Mouse (Mus musculus): ENCODE data around the gene Gm45837.

Gm45837 gene

DNA sequence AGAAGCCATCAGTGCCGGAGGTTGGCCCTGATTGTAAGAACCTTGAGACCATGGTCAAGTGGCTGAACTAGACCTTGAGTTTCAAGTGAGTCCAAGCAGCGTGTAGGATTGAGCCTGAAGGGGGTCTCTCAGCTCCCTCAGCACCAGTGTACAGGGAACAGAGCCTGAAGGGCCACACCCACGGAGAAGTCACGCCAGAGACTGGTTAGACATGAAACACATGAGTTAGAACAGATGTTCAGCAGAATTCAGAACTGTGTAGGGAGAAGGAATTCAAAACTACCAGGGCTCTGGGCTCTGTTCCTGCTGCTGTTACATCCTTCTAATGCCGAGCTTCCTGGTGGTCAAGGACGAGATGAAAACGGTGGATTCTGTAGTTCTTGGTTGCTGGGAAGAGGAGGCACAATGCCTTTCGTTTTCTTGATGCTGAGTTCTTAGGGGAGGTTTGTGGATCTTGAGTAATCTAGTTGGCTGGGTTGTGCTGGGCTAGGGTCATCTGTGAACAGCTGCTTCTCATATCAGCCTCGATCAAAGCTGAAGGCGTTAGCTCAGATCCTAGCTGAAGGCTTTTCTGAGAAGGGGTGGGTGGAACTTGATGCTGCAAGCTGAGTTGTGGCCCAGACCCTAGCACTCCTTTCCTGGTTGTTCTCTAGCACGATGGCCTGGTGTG lies at the start of gene Gm45837:
Gm45837 (plus strand) TSS at position 620 of the 670 bp plus-strand sequence.
- DNase-seq = no peak

DNA sequence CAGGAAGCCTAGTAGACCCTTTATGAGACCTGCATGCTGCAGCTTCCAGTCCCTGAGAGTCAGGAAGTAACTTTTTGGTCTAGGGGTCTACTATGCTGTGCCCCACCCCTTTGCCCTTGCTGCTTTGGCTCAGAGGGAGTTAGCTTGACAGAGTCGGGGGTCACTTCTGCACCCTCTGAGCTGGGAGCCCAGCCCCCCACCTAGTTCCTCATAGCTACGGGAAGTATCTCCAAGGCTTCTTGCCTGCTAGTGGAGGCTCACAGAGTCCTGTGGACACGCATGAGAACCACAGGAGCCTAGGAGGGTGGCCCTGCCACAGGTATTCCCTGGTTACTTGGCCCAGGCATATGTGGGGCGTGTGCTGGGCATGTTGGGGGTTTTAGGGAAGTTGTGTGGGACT lies 49.7 kb upstream of the Gm45837 start:
- DNase-seq = no peak

DNA sequence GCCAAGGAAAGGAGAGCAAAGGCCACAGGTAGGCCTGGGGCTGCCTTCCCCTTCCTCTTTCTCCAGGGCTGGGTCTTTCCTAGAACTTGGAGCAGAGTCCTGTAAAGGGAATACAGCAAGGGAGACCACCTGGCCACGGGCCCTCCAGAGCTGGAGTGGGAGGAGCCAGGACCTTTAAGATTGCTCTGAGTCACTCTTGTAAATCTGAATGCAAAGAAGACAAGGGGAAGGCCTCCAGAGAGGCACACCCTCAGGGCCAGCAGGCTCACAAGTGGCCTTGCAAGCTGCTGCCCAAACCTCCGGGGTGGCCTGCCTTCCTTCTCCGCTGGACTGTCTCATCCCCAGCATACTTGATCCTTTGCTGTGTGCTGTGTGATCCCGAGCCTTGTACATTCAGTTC lies 48.9 kb upstream of the Gm45837 start:
- DNase-seq = no peak

DNA sequence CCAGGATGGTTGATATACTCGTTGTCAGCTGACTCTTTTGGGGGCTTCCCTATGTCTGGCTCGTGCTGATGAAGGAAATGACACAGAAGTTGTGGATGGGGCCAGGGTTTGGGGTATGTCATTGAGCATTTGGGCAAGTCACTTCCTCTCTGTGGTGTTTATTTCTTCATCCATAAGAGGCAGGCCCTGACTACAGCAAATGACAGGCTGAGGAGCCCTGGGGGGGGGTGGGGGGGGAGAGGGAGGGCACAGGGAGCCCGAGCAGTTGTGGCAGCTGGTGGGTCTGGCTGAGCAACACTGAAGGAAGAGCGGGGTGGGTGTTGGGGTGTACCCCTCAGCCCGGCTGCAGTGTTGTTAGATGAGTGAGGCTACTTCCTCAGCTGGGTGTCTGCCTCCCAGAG lies 47.9 kb upstream of the Gm45837 start:
- peak; percentile 60 for DNase-seq

DNA sequence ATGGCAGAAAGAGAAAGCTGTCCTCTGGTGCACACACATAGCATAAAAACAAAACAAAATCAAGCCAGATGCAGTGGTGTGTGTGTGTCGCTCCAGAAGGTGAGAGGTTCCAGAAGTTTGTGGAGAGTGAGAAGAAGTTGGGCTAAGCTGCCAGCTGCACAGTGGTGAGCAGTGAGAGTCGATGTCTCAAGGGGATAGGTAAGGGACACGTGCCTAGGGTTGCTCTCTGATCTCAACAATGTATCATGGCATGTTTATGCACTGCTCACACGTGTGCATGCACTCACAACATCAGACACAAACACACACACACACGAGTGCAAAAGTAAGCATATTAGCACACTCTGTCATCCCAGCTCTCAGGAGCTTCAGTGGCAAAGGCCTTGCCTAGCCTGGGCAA lies 46.8 kb upstream of the Gm45837 start:
- DNase-seq = no peak

DNA sequence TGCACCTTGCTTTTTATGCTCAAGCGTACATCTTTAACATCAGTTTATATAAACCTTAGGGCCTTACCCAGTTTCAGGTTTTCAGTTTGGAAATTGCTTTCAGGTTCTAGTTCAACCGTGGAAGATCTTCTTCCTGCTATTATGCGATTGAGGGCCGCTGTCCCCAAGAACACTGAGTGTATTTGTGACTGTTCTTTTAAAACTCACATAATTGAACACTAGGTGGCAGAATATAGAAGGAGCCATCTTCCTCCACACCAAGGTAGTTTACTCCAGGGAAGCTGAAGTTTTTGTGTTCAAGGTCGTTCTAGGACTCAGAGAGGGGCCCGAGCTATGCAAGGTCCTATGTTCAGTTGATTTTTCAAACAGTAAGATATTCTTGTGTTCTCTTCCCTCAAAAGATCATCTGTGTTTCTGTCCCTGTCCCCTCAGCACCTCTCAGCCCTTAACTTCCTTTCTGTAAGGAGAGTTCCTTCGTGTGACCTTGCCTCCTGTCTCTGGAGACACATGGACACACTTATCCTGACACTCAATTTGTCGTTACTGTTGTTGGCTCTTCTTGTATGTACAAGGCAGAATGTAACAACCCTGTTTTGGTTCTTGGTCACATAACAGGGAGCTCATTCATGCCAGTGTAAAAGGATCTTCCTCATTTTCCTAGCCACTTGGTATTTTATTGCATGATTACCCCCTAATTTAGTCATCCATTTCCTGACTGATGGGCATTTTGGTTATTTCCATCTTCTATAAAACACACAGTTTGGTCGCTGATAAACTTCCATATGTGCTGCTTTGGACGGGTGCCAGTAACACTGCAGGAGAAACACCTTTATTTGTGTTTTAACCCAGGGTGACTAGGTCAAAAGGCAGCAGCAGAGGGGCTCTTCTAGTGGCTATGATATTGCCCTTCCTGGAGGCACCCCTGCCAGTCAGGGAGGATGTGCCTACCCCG lies 42.5 kb upstream of the Gm45837 start:
- no peak for DNase-seq

DNA sequence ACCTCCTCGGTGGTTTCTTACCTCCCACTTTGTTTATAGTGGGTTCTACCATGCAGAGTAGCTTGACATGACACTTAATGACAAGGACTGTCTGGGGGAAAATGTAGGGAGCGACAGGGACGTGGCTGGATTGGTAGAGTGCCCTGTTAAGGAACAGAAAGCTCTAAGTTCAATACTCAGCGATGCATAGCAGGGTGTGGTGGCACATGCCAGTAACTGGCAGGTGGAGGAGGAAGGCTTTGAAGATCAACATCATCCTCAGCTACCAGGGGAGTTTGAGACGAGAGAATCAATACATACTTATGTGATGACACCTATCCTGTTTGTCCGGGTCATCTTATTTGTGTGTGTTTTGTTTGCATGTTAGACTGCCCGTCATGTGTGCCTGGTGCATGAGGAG lies 41.0 kb upstream of the Gm45837 start:
- no peak for DNase-seq

DNA sequence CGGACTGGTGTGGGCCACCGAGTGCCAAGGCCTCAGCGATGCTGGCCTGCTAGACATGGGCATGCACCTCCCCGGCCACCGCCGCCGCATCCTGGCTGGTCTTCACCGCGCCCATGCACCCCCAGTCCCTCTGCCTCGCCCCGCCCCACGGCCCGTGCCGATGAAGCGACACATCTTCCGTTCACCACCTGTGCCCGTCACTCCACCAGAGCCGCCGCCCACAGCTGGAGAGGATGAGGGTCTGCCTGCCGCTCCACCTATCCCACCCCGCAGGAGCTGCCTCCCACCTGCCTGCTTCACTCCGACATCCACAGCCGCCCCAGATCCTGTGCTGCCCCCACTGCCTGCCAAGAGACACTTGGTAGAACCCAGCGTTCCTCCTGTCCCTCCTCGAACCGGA lies 37.6 kb upstream of the Gm45837 start:
- no peak for DNase-seq

DNA sequence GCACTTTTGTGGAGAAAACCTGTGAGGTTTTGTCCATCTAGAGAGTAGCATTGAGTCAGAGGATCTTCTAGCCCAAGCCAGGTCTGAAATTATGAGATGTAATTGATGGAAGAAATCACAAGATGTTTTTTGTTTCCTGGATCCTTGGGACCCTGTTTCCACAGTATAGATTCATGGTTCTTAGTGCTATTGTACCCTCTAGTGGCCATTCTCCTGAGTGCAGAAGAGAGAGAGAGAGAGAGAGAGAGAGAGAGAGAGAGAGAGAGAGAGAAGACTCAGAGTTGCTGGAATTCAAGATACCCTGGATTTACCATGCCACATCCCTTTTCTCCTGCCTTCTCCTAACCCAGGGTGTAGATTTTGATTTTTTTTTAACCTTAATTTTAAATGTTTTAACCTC lies 36.5 kb upstream of the Gm45837 start:
- no peak for DNase-seq

DNA sequence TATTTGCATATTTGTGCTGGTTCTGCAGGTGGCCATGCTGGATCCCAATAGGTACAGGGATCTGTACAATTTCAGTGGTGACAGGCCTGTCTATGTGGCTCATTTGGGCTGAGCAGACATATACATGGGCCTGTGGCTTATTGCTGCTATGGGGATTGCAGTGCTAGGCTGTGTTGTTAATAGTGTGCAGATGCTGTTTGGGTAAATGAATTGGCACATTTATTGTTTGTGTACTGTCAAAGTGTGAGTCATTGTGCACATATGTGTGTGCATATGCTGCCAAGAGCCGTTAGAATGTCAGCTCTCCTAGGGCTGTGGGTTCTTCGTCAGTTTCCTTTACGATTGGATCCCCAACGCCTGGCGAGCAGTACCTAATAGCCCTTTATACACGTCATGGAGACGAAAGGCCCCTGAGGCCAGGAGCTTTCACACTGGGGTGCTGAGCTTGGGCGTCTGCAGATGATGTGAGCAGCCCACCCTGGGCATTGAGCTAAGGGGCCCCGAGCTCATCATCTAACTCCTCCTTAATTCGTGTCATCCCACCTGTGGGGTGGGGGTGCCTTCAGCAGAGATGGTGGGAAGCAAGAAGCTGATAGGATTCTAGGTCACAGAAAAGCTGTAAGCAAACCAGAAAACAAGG lies 33.9 kb upstream of the Gm45837 start:
- no peak for DNase-seq

DNA sequence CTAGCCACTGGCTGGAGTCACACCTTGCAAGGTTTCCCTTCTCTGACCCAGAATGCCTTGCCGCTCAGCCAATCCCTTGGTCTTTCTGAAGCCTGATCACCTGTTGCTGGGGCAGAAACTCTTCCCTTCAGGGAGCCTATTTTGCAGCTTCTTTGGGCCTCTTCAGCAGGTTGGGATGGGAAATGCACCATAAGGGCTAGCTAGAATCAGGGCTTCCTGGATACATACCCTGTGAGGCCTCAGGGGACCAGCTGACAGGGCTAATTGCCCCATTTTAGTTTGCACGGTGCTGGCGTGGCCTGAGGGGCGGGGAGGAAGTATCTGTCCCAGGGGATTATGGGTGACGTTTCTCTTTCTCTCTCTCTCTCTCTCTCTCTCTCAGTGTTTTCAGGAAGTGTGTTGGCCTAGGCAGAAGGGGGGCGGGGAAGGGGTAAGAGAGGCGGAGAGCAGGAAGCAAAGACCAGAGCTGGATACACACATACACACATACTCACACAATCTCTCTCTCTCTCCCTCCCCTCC lies 32.9 kb upstream of the Gm45837 start:
- DNase-seq = peak; percentile 86

DNA sequence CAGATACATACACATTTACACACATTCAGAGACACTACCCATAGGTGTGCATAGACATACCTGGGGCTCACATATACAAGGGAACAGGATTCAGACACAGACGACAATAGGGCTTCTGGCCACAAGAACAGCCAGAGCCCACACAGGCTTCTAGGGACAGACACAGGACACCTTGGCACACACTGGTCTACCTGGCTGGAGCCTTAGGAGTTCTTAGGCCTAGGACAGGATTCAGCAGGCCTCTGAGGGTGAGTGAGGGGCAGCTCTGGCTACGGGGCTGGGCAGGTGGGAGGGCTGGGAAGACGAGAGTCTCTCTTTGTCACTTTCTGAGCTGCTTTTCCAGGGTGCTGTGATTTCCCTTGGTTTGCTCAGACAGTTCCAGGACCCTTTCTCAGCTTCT lies 32.4 kb upstream of the Gm45837 start:
- DNase-seq = peak; percentile 42

DNA sequence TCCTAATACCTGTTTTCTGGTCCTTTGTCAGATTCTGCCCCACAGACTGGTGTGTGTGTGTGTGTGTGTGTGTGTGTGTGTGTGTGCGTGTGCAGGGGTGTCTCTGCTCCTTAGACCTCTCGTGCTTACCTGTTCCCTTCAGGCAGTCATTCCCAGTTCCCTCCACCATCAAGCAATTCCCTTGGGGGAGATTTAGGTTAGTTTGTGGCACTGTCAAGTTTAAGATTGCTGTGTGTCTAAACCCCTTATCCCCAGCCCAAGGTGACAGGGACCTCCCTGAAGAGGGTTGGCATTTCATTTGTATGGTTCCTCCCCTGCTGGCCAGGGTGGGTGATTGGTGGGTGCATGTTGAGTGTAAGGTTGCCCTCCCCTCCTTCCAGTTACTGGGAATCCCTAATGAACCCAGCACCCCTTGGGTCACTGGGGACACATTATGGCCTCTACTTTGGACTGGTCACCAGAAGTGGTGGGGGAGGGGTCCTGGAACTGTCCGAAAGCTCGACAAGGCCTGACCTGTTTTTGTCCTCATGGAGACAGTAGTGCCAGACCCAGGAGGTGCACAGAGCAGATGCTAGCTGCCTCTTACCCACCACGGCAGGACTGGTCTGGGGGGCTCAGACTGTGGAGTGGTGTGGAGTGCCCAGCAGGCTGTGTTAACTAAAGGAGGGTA lies 31.8 kb upstream of the Gm45837 start:
- peak; percentile 45 for DNase-seq

DNA sequence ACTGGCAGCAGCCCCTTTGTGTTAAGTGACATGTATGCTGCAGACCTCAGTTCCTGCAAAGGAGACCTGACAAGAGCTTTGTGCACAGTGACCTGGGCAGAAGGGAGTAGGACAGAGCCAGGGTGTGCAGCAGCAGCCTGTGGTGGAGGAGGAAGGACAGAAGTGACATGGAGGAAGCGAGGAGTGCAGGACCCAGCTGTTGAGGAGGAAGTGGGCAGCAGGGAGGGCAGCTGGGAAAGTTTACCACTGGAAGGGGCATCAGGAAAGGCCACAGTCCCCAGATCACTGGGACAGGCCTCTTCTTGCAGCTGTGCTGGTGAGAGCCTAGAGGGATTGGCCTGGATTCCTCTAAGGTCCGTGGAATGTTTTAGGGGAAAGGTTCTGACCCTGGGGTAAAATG lies 31.0 kb upstream of the Gm45837 start:
- no peak for DNase-seq

DNA sequence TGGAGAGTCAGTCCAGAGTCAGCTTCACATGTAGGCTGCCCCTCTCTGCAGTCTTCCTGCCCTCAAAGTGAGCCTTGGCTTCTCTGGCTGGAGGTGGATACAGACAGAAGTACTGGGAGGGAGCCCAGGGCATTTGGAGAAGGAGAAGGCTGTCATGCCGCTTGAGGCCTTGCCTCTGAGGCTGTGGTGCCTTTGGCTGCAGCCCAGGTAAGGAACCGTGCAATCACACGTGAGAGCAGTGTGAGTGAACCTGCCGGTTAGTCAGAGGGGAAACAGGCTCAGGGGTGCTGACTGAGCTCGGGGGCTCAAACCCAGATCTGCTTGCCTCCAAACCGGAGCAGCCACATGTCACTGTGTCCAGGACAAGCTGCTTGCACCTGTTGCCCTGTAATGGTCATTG lies 29.2 kb upstream of the Gm45837 start:
- no peak for DNase-seq

DNA sequence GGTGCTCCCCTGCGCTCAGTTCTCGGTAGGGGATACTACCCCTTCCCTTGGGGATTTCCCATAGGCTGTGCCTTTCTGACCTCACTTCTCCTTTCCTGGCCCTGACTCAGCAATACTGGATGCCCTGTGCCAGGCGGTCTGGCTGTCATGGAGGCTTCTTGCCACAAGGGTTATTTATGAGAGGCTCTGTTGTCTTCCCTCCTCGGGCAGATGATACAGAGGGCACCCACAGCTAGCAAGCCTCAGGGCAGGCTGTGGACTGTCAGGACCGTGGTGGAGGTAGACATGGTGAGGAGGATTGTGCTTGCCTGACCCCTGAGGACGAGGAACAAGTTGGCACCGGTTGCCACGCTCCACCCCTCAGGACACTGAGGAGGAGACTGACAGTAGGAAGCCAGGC lies 28.3 kb upstream of the Gm45837 start:
- no peak for DNase-seq

DNA sequence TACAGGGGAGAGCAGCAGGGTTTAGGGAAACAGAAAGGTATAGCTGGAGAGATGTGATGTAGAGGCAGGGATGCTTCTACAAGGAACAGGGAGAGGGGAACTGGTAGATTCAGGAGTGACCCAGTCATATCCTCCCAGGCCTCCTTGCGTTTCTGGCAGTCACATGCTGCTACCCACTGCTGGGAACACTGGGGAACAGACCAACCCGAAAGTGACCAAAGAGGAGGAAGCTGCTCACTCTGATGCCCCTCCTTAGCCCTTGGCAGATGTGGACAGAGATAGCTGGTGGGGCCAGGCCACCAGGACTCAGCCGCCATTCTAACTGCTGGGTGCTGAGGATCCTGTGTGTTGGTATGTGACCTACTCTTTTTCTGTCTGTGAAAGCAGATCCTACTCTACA lies 26.9 kb upstream of the Gm45837 start:
- DNase-seq = no peak

DNA sequence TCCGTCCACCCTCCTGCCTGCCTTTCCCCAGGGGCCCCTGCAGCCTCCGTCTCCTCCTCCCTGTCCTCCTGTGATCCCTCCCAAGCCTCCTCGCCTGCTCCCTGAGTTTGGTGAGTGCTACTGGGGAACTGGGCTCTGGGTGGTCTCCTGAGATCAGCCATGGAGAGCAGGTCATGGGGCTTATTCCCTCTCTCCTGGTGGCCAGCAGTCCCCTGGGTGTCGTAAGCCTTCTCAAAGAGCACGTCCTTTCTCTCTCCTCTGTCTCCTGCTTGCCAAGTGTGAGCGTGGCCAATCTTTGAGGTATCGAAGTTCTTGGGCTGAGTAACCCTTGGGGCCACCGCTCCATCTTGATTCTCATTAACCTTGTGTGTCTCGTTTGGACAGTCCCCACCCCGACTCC lies 25.8 kb upstream of the Gm45837 start:
- DNase-seq = no peak

DNA sequence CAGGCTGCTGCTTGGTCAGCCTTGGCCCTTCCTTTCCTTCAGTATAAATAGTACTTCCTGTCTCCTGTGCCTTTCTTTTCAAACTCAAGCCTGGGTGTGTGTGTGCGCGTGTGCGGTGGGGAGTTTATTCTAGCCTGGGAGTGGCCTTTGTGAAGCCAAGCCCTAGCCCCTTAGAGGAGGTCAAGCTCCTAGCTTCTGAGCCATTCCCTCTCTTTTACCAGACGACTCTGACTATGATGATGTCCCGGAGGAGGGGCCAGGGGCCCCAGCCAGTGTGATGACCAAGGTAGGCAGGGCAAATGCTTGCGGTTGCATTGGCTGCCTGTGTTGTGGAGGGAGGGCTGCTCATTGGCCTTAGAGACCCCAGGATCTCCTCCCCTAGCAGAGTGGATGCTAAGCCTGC lies 25.4 kb upstream of the Gm45837 start:
- DNase-seq = no peak

DNA sequence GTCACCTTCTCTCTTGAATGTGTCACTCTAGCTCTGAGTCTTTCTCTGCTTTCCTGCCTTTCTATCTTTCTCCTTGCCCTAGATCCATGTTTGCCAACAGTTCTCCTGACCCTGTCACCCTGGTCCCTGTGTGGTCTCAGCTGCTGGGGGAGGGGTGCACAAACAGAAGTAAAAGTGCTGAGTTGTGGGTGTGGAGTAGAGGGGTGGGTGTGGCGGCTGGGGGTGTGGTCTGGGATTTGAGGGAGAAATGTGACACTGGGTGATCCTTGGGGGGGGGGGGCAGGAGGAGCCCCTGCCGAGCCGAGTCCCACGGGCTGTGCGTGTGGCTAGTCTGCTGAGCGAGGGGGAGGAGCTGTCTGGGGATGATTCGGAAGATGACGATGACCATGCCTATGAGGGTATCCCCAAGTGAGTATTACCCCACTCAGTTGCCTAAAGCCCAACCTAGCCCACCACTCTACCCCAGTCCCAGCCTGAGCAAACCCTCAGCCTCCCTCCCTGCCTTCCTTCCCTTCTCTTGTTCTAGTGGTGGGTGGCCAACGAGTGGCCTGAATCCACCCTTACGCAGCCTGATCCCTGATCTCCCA lies 24.7 kb upstream of the Gm45837 start:
- DNase-seq = no peak

DNA sequence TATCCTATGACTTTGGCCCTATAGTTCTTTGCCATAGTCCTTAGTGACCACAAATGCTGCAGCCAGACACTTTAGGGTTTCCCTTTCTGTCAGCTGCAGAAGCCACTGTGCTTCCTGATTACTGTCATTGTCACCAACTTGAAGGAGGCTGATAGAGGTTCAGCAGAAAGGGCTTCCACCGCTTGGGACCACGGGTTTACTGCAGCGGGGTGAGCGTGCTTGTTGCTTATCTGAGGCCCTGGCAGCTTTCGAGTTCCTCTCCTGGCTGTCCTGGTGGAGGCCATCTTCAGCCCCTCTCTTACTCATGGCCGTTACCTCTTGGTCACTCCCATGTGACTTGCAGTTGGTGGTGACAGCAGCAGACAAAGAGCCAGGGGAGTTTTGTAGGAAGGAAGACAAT lies 21.4 kb upstream of the Gm45837 start:
- no peak for DNase-seq

DNA sequence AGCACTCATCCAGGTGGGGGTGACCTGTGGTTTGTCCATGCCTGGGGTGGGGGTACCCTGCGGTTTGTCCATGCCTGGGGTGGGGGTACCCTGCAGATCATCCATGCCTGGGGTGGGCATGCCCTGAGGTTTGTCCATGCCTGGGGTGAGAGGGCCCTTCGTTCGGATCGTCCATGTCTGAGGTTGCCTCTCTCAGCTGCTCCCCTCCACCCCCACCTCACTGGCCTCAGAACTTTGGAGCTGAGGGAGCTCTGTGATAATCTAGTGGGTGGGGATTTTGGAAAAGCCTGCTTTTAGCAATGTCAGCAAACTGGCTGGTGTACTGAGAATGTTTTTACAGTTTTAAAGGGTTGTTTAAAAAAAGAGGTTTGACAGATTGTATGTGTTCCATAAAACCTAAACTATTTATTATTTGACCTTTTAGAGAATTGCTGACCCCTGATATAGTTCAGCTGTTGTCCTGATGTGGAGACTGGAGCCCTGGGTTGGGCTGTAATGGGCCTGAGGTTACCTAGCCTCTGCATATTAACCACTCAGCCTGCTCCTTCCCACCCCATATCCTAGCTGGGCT lies 18.7 kb upstream of the Gm45837 start:
- DNase-seq = no peak
